Mouse (Mus musculus): ENCODE measurements around the gene BC004004. TPM values are rescaled to one million over a fixed set of nuclear protein-coding genes. Genes with fewer than 3 reads are reported as not detected.
"Not testable (repeated sequence)": the region's sequence is repeated elsewhere in the genome, so short reads cannot be mapped to it uniquely, and the experiment has no call there.

The BC004004 gene
- polyA plus RNA-seq, 1 experiment from 2014 or later = 85.6 TPM

DNA sequence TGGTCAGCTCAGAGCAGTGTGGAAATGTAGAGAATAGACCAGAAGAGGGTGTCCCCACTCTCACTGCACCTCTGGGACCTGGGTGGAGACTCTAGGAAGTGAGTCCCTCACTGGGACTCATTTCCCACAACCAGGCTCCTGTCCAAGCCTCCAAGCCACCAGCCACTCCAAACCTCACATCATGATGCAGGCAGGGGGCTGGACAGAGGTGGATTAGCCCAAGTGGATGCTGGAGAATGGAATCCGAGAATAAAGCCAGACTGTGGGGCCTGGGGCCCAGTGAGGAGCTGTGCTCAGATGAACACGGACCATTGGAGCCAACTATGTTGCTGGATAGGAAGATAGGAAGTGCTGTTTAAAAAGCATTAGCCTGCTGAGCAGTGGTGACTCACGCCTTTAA is 48.3 kb downstream of the BC004004 start:
- 73% methylated on average over 3 of the region's 3 CpGs for WGBS
- no peaks in the 10 kb centered on the region; the same call in 1 of the 2 replicates for H3K36me3 ChIP-seq (ENCODE audit: insufficient read depth, low read length)
- peaks cover 6% of the 10 kb centered on the region; the same call in 1 of the 2 replicates for H3K9me3 ChIP-seq (ENCODE audit: low read length)
- no peak overlapping the region for H3K9ac ChIP-seq (replicated peaks; ENCODE audit: low read length)
- no peak for ATAC-seq (ENCODE audit: low FRiP score, low TSS enrichment)
- peaks cover 2% of the 10 kb centered on the region; the same call in 1 of the 2 replicates for H3K27me3 ChIP-seq (ENCODE audit: insufficient read depth, low read length)
- peaks cover 9% of the 10 kb centered on the region for H3K4me1 ChIP-seq (ENCODE audit: insufficient read depth, low read length)
- peak overlapping the region; percentile 82; the same call in 1 of the 2 replicates for H3K27ac ChIP-seq (ENCODE audit: low read length)
- no peak overlapping the region for H3K4me3 ChIP-seq (ENCODE audit: low read length)
- no peak overlapping the region for H3K4me2 ChIP-seq (replicated peaks; ENCODE audit: low read depth, low read length)

DNA sequence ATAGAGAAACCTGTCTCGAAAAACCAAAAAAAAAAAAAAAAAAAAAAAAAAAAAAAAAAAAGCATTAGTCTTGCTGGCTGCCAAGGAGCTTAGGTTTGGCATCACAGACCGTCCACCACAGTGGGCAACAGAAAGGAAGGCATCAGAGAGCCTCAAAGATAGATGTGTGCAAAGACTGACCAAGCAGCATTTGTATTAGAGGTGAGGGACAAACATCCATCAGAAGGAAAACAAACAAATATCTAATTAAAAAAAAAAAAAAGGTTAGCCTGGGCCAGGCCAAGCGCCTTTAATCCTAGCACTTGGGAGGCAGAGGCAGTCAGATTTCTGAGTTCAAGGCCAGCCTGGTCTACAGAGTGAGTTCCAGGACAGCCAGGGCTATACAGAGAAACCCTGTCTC is 48.8 kb downstream of the BC004004 start, which contains the start of gene Pi16:
Gene Pi16, plus strand, starts transcription at position 301 of the 400 bp plus-strand sequence.
- Histone ChIP-seq H3K4me1 (ENCODE audit: insufficient read depth, low read length) (peaks cover 14% of the 10 kb centered on the region), H3K27ac (ENCODE audit: low read length) (peak within 1 kb of the TSS; percentile 82)
- not testable (repeated sequence) for H3K9ac ChIP-seq (replicated peaks; ENCODE audit: low read length); H3K9me3 ChIP-seq (ENCODE audit: low read length); ATAC-seq (ENCODE audit: low FRiP score, low TSS enrichment); H3K27me3 ChIP-seq (ENCODE audit: insufficient read depth, low read length); H3K4me2 ChIP-seq (replicated peaks; ENCODE audit: low read depth, low read length); H3K4me3 ChIP-seq (ENCODE audit: low read length); H3K36me3 ChIP-seq (ENCODE audit: insufficient read depth, low read length)
- 83% methylated on average over 3 of the region's 3 CpGs for WGBS

DNA sequence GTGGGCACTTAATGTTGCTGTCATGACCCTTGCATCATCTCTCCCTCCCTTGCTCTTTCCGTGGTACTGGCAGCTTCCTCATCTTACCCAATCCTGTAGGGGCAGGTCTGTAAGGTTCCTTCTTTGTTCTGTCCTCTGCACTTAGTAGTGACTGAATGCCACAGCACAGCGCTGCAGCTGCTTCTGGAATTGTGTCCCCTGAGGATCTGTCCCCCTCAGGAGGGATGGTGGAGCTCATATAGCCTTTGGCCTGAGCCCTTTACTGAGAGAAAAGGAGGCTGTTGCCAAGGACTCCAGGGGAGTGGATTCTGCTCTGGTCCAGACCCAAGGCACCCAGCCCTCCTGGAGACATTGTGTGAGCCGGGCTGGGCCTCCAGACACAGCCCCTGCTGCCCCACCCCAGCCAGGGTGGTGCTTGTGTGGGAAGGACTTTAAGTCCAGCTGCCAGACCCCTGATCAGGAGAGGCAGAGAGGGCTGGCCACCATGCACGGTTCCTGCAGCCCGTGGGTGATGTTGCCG is 50.2 kb downstream of the BC004004 start:
- no peak overlapping the region for H3K27ac ChIP-seq (ENCODE audit: low read length)
- WGBS = 57% methylated on average over 6 of the region's 6 CpGs
- no peak overlapping the region for H3K9ac ChIP-seq (replicated peaks; ENCODE audit: low read length)
- no peak overlapping the region for H3K4me2 ChIP-seq (replicated peaks; ENCODE audit: low read depth, low read length)
- no peaks in the 10 kb centered on the region for H3K36me3 ChIP-seq (ENCODE audit: insufficient read depth, low read length)
- H3K4me1 ChIP-seq (ENCODE audit: insufficient read depth, low read length) = peaks cover 16% of the 10 kb centered on the region
- no peak overlapping the region for H3K4me3 ChIP-seq (ENCODE audit: low read length)
- no peak for ATAC-seq (ENCODE audit: low FRiP score, low TSS enrichment)
- peaks cover 7% of the 10 kb centered on the region; the same call in 1 of the 2 replicates for H3K27me3 ChIP-seq (ENCODE audit: insufficient read depth, low read length)
- H3K9me3 ChIP-seq (ENCODE audit: low read length) = no peaks in the 10 kb centered on the region

DNA sequence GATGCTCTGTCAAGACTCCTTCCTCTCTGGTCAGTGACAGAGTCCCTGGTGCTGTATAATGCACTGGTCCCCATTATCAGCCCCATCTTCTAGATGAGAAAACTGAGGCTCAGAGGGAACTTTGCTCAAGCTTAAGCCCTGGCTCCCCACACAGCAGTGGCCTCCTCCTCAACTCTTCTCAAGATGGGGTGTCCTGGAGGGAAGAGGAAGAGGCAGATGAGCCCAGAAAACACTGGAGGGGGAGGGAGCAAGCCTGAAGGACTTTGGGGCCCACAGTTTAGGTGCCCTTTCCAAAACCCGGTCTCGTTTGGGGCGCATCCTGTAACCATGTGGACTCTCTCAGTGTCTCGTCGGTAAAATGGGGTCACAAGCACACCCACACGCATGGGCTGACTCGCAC is 50.9 kb downstream of the BC004004 start:
- Histone ChIP-seq H3K36me3 (ENCODE audit: insufficient read depth, low read length) (no peaks in the 10 kb centered on the region), H3K4me1 (ENCODE audit: insufficient read depth, low read length) (peaks cover 16% of the 10 kb centered on the region), H3K27ac (ENCODE audit: low read length) (no peak overlapping the region), H3K4me3 (ENCODE audit: low read length) (no peak overlapping the region), H3K27me3 (ENCODE audit: insufficient read depth, low read length) (peaks cover 7% of the 10 kb centered on the region; the same call in 1 of the 2 replicates), H3K9me3 (ENCODE audit: low read length) (no peaks in the 10 kb centered on the region), H3K9ac (replicated peaks; ENCODE audit: low read length) (no peak overlapping the region), H3K4me2 (replicated peaks; ENCODE audit: low read depth, low read length) (no peak overlapping the region)
- ATAC-seq (ENCODE audit: low FRiP score, low TSS enrichment) = no peak
- WGBS = 84% methylated on average over 7 of the region's 7 CpGs

DNA sequence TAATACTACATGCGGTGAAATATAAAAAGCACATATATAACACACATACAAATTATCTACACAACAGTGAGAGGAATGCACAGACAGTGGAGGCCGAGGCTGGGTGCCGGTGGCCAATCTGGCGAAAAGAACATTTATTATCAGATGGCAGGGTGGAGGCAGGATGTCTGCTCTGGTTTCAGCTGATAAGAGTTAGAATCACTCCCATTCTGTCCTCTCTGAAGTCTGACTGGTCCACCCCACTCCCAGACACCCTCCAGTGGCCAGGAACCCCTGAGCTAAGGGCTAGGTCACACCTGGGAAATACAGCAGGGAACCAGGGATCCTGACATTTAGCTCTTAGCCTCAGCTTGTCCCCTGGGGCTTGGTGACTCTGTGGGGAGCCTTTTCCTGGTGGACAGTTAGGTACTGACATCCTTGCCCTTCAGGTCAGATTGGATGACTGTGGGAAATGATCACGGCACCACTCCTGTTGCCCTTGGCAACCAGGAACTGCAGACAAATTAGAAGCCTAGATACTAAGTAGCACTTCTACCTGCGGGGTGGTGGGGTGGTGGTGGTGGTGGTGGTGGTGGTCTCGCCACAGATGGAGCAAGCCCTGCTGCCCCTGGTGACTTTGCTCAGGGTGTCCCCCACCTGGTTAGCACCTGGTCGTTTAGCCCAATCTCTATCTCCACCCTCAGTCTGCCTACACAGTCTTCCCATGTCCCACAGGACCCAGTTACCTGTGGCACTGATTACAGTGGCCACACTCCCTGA is 51.5 kb downstream of the BC004004 start:
- Histone ChIP-seq H3K36me3 (ENCODE audit: insufficient read depth, low read length) (no peaks in the 10 kb centered on the region), H3K9me3 (ENCODE audit: low read length) (no peaks in the 10 kb centered on the region), H3K27me3 (ENCODE audit: insufficient read depth, low read length) (peaks cover 7% of the 10 kb centered on the region; the same call in 1 of the 2 replicates), H3K4me3 (ENCODE audit: low read length) (no peak overlapping the region), H3K4me2 (replicated peaks; ENCODE audit: low read depth, low read length) (no peak overlapping the region), H3K9ac (replicated peaks; ENCODE audit: low read length) (no peak overlapping the region), H3K4me1 (ENCODE audit: insufficient read depth, low read length) (peaks cover 16% of the 10 kb centered on the region), H3K27ac (ENCODE audit: low read length) (no peak overlapping the region)
- no peak for ATAC-seq (ENCODE audit: low FRiP score, low TSS enrichment)
- 50% methylated on average over 8 of the region's 8 CpGs for WGBS

GRCm38 (mm10) chr17:29321765-29322602 is 53.4 kb downstream of the BC004004 start:
- ATAC-seq (ENCODE audit: low FRiP score, low TSS enrichment) = peak; percentile 26
- peak overlapping the region; percentile 45 for H3K4me2 ChIP-seq (replicated peaks; ENCODE audit: low read depth, low read length)
- H3K9ac ChIP-seq (replicated peaks; ENCODE audit: low read length) = no peak overlapping the region; the same call in 1 of the 2 replicates
- no peaks in the 10 kb centered on the region for H3K9me3 ChIP-seq (ENCODE audit: low read length)
- no peak overlapping the region for H3K27ac ChIP-seq (ENCODE audit: low read length)
- H3K4me1 ChIP-seq (ENCODE audit: insufficient read depth, low read length) = peaks cover 18% of the 10 kb centered on the region
- H3K36me3 ChIP-seq (ENCODE audit: insufficient read depth, low read length) = no peaks in the 10 kb centered on the region
- H3K27me3 ChIP-seq (ENCODE audit: insufficient read depth, low read length) = peaks cover 7% of the 10 kb centered on the region; the same call in 1 of the 2 replicates
- peak overlapping the region; percentile 10; the same call in 1 of the 2 replicates for H3K4me3 ChIP-seq (ENCODE audit: low read length)
- WGBS = 26% methylated on average over 41 of the region's 41 CpGs

DNA sequence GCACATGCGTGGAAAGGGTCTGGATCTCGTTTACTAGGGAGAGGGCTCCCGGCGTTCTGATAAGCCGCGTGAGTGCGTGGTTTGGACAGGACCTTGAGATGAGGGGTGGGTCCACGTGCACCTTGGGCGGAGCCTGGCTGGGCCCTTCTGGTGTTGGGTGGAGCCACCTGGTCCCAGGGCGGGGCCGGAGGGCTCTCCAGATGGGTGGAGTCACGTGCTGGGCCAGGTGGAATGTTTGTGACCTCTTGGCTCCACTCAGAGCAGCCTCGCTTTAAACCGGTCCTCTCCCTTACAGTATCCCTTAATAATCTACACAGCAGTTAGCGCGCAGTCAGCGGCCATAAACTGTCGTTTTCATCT is 54.0 kb downstream of the BC004004 start:
- H3K9ac ChIP-seq (replicated peaks; ENCODE audit: low read length) = no peak overlapping the region; the same call in 1 of the 2 replicates
- peak; percentile 70 for ATAC-seq (ENCODE audit: low FRiP score, low TSS enrichment)
- H3K36me3 ChIP-seq (ENCODE audit: insufficient read depth, low read length) = no peaks in the 10 kb centered on the region
- peaks cover 7% of the 10 kb centered on the region; the same call in 1 of the 2 replicates for H3K27me3 ChIP-seq (ENCODE audit: insufficient read depth, low read length)
- peak overlapping the region; percentile 10; the same call in 1 of the 2 replicates for H3K4me3 ChIP-seq (ENCODE audit: low read length)
- H3K4me1 ChIP-seq (ENCODE audit: insufficient read depth, low read length) = peaks cover 18% of the 10 kb centered on the region
- 18% methylated on average over 18 of the region's 18 CpGs for WGBS
- no peak overlapping the region for H3K27ac ChIP-seq (ENCODE audit: low read length)
- H3K4me2 ChIP-seq (replicated peaks; ENCODE audit: low read depth, low read length) = peak overlapping the region; percentile 45
- H3K9me3 ChIP-seq (ENCODE audit: low read length) = no peaks in the 10 kb centered on the region

DNA sequence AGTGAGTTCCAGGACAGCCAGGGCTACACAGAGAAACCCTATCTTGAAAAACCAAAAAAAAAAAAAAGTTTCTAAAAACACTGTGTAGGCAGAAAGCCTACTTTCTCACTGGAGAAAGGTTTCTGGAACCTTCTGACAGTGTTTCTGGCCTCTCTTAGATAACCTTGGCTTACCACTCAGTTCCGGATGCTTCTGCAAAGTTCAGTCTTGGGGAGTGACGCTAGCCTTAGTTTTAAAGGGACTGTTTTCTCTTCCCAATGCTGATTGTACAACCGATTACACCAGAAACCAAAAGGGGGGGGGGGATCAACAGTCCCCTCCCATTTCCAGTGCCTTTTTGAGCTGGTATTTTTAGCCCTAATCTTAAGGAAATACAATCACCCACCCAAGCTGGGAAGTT is 55.0 kb downstream of the BC004004 start:
- 92% methylated on average over 3 of the region's 3 CpGs for WGBS
- Histone ChIP-seq H3K27ac (ENCODE audit: low read length) (no peak overlapping the region), H3K4me3 (ENCODE audit: low read length) (no peak overlapping the region), H3K27me3 (ENCODE audit: insufficient read depth, low read length) (peaks cover 7% of the 10 kb centered on the region; the same call in 1 of the 2 replicates), H3K9me3 (ENCODE audit: low read length) (no peaks in the 10 kb centered on the region), H3K36me3 (ENCODE audit: insufficient read depth, low read length) (no peaks in the 10 kb centered on the region), H3K4me1 (ENCODE audit: insufficient read depth, low read length) (peaks cover 18% of the 10 kb centered on the region), H3K9ac (replicated peaks; ENCODE audit: low read length) (no peak overlapping the region), H3K4me2 (replicated peaks; ENCODE audit: low read depth, low read length) (no peak overlapping the region)
- ATAC-seq (ENCODE audit: low FRiP score, low TSS enrichment) = no peak

- no peak for ATAC-seq (ENCODE audit: low FRiP score, low TSS enrichment)
- 67% methylated on average over 13 of the region's 13 CpGs for WGBS
- Histone ChIP-seq H3K4me1 (ENCODE audit: insufficient read depth, low read length) (peaks cover 18% of the 10 kb centered on the region), H3K9me3 (ENCODE audit: low read length) (no peaks in the 10 kb centered on the region), H3K4me2 (replicated peaks; ENCODE audit: low read depth, low read length) (no peak overlapping the region), H3K4me3 (ENCODE audit: low read length) (no peak overlapping the region), H3K36me3 (ENCODE audit: insufficient read depth, low read length) (0 out of 2 replicates have a peak, but pooled peaks cover 6% of the 10 kb centered on the region), H3K27me3 (ENCODE audit: insufficient read depth, low read length) (peaks cover 7% of the 10 kb centered on the region; the same call in 1 of the 2 replicates), H3K9ac (replicated peaks; ENCODE audit: low read length) (peak overlapping the region; percentile 33; the same call in 1 of the 2 replicates), H3K27ac (ENCODE audit: low read length) (no peak overlapping the region)
Measured at GRCm38 (mm10) chr17:29325831-29326230, 57.2 kb downstream of the BC004004 start.
